Mouse (Mus musculus): ENCODE measurements around the gene Gm45711.

DNA sequence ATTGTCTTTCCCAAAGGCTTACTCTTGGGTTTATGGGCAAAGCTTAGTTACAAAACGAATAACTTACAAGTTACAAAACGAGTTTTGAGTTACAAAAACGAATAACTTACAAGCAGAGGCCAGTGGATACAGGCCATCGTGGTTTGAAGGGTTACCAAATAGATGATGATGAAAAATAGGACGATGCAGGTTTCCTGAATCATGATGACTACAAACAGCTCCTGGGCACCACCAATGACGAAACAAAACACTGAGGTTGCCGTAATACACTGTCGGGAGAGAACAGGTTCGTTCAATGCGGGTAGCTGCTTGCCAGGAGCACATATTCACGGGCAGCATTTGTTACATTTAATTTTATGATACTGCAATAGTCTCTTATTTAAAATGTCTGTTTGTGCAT, 4.9 kb downstream of the Gm45711 start:
- TF ChIP-seq EP300 (IDR thresholded peaks at IDR 0.05; ENCODE audit: insufficient read depth, low read depth, low read length) (no peak), CTCF (IDR thresholded peaks at IDR 0.05; ENCODE audit: low read depth, low read length) (no peak), POLR2A (IDR thresholded peaks at IDR 0.05; ENCODE audit: insufficient read depth, low read length) (no peak)
